Comparison of ENCODE assay signal across 14 mouse cellular contexts in the genomic region with DNA sequence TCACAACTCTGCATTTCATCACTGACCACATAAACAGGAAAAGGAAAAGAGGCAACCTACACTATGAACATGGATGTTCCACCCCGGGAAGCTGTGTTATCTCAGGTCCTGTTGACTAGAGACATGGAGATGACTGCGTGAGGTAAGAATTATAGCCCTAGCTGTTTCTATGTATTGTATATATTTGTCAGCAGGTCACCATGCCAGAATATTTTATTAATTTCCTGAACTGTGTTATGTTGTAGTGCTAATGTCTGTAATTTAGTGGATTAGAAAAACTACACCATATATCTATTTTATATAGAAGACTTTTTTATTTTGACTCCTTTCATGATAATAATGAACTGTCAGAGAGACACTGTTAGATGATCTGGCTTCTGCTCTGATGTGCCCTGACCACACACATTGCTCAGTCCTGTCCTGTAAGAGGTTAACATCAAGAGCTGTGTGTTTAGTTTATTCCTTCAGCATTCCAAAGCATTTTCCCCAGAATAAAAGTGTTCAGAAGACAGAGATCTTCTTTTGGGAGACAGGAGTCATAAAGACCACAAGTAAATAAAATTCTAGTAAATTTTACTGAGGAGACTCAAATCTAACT.
DNase-seq lines count a peak whose midpoint lies in the region; ATAC-seq and TF ChIP-seq lines count a peak whose summit lies in the region.
"Had no signal": no experiment of that assay in that cellular context is flagged by ENCODE, and none has a peak within 500 bp of the region (broad histone marks: within the 10 kb centered on the region; RNA-seq: fewer than 3 reads in every experiment).

No protein-coding gene starts in this region.

- DNase-seq in heart, postnatal 25 days (ENCODE audit: low spot score), result no peak
- no peak for DNase-seq in intestine, embryonic 14.5 days (ENCODE audit: low spot score)
- no peak for DNase-seq in liver, embryonic 11.5 days (ENCODE audit: low spot score)
- no peak for DNase-seq in liver
- no peak for DNase-seq in liver, postnatal 0 days
- DNase-seq: cerebellum, adult 11 months; right cerebral cortex, adult 18-20 months; thymus, postnatal 25 days had no signal

- 50% methylated on average over 2 of the region's 2 CpGs for WGBS in heart, embryonic 12.5 days
- WGBS in intestine, embryonic 14.5 days, result 34% methylated on average over 2 of the region's 2 CpGs
- 35% methylated on average over 2 of the region's 2 CpGs for WGBS in intestine, embryonic 15.5 days
- WGBS in liver, embryonic 11.5 days, result 63% methylated on average over 2 of the region's 2 CpGs
- 38% methylated on average over 2 of the region's 2 CpGs for WGBS in liver, postnatal 0 days (ENCODE audit: insufficient replicate concordance)

- TF ChIP-seq CTCF in liver, postnatal 0 days (IDR thresholded peaks at IDR 0.05; ENCODE audit: low read depth), result no peak

- peak overlapping the region; percentile 21; the same call in 1 of the 2 replicates for H3K27ac ChIP-seq in heart, embryonic 12.5 days (ENCODE audit: poor library complexity, severe bottlenecking)
- no peak overlapping the region for H3K27ac ChIP-seq in intestine, embryonic 14.5 days (ENCODE audit: low read depth)
- no peak overlapping the region for H3K27ac ChIP-seq in intestine, embryonic 15.5 days
- H3K27ac ChIP-seq in liver, embryonic 11.5 days (ENCODE audit: low read depth, low read length), result no peak overlapping the region
- H3K27ac ChIP-seq in liver, postnatal 0 days (ENCODE audit: low read depth), result no peak overlapping the region
- H3K27ac ChIP-seq: embryonic facial prominence, embryonic 13.5 days; liver, embryonic 14.5 days; neural tube, embryonic 13.5 days had no signal

- ATAC-seq in heart, embryonic 12.5 days (ENCODE audit: insufficient number of reproducible peaks, low FRiP score), result no peak
- no peak for ATAC-seq in intestine, embryonic 14.5 days (replicated peaks; ENCODE audit: low FRiP score, low TSS enrichment, low read depth)
- no peak for ATAC-seq in intestine, embryonic 15.5 days
- ATAC-seq in liver, embryonic 11.5 days (replicated peaks; ENCODE audit: low FRiP score), result peak; percentile 54; the same call in 1 of the 2 replicates
- peak; percentile 29; the same call in 1 of the 2 replicates for ATAC-seq in liver, postnatal 0 days
- no peak for ATAC-seq in megakaryocyte-erythroid progenitor cell, adult 5-6 weeks (replicated peaks; ENCODE audit: low FRiP score, low TSS enrichment, poor library complexity, severe bottlenecking)

- no peaks in the 10 kb centered on the region for H3K36me3 ChIP-seq in heart, embryonic 12.5 days
- no peaks in the 10 kb centered on the region for H3K36me3 ChIP-seq in intestine, embryonic 14.5 days (ENCODE audit: control insufficient read depth, insufficient read depth, low read length)
- no peaks in the 10 kb centered on the region for H3K36me3 ChIP-seq in intestine, embryonic 15.5 days
- no peaks in the 10 kb centered on the region for H3K36me3 ChIP-seq in liver, embryonic 11.5 days (ENCODE audit: control insufficient read depth, insufficient read depth, low read length)
- no peaks in the 10 kb centered on the region for H3K36me3 ChIP-seq in liver, postnatal 0 days (replicated peaks; ENCODE audit: insufficient read depth, low read length)
- H3K36me3 ChIP-seq: embryonic facial prominence, embryonic 13.5 days; neural tube, embryonic 13.5 days had no signal

- 0 out of 2 replicates have a peak, but pooled peaks cover 4% of the 10 kb centered on the region for H3K4me1 ChIP-seq in heart, embryonic 12.5 days (replicated peaks)
- peaks cover 8% of the 10 kb centered on the region for H3K4me1 ChIP-seq in intestine, embryonic 14.5 days (replicated peaks; ENCODE audit: control insufficient read depth, insufficient read depth, low read length)
- H3K4me1 ChIP-seq in intestine, embryonic 15.5 days (replicated peaks), result no peaks in the 10 kb centered on the region
- H3K4me1 ChIP-seq in liver, embryonic 11.5 days (replicated peaks; ENCODE audit: control insufficient read depth, insufficient read depth, low read length), result no peaks in the 10 kb centered on the region
- H3K4me1 ChIP-seq in liver, postnatal 0 days (ENCODE audit: insufficient read depth), result no peaks in the 10 kb centered on the region
- H3K4me1 ChIP-seq: embryonic facial prominence, embryonic 13.5 days; neural tube, embryonic 13.5 days had no signal

- H3K4me2 ChIP-seq in heart, embryonic 12.5 days, result no peak overlapping the region
- H3K4me2 ChIP-seq in intestine, embryonic 14.5 days (ENCODE audit: low read length), result peak overlapping the region; percentile 20; the same call in 1 of the 2 replicates
- no peak overlapping the region for H3K4me2 ChIP-seq in intestine, embryonic 15.5 days (replicated peaks)
- H3K4me2 ChIP-seq in liver, embryonic 11.5 days, result no peak overlapping the region
- no peak overlapping the region for H3K4me2 ChIP-seq in liver, postnatal 0 days (ENCODE audit: low read depth, low read length)
- H3K4me2 ChIP-seq: neural tube, embryonic 13.5 days had no signal

- H3K27me3 ChIP-seq in heart, embryonic 12.5 days (replicated peaks), result no peaks in the 10 kb centered on the region
- H3K27me3 ChIP-seq in intestine, embryonic 14.5 days (replicated peaks; ENCODE audit: control insufficient read depth, insufficient read depth, low read length), result no peaks in the 10 kb centered on the region
- H3K27me3 ChIP-seq in intestine, embryonic 15.5 days (replicated peaks), result no peaks in the 10 kb centered on the region
- no peaks in the 10 kb centered on the region for H3K27me3 ChIP-seq in liver, embryonic 11.5 days (replicated peaks; ENCODE audit: control insufficient read depth, insufficient read depth, low read length)
- no peaks in the 10 kb centered on the region for H3K27me3 ChIP-seq in liver, postnatal 0 days (ENCODE audit: insufficient read depth, low read length)
- H3K27me3 ChIP-seq: embryonic facial prominence, embryonic 13.5 days; neural tube, embryonic 13.5 days had no signal

- TF ChIP-seq EP300 in liver, postnatal 0 days (IDR thresholded peaks at IDR 0.05; ENCODE audit: low read depth), result no peak

- no peaks in the 10 kb centered on the region for H3K9me3 ChIP-seq in heart, embryonic 12.5 days (replicated peaks)
- 0 out of 2 replicates have a peak, but pooled peaks cover 2% of the 10 kb centered on the region for H3K9me3 ChIP-seq in intestine, embryonic 14.5 days (ENCODE audit: control insufficient read depth, low read length)
- H3K9me3 ChIP-seq in intestine, embryonic 15.5 days, result no peaks in the 10 kb centered on the region
- no peaks in the 10 kb centered on the region for H3K9me3 ChIP-seq in liver, embryonic 11.5 days (ENCODE audit: control insufficient read depth, low read length)
- H3K9me3 ChIP-seq in liver, postnatal 0 days (ENCODE audit: low read length), result no peaks in the 10 kb centered on the region
- H3K9me3 ChIP-seq: embryonic facial prominence, embryonic 13.5 days; neural tube, embryonic 13.5 days had no signal

- H3K9ac ChIP-seq in heart, embryonic 12.5 days, result no peak overlapping the region
- no peak overlapping the region for H3K9ac ChIP-seq in intestine, embryonic 14.5 days (ENCODE audit: low read length)
- no peak overlapping the region for H3K9ac ChIP-seq in intestine, embryonic 15.5 days
- H3K9ac ChIP-seq in liver, embryonic 11.5 days (ENCODE audit: low read depth, low read length), result no peak overlapping the region
- no peak overlapping the region for H3K9ac ChIP-seq in liver, postnatal 0 days (replicated peaks)
- H3K9ac ChIP-seq: embryonic facial prominence, embryonic 13.5 days; liver, embryonic 14.5 days; neural tube, embryonic 13.5 days had no signal

- intact Hi-C loops in heart, postnatal 25 days (cut with DNase I), result no loop called here

- H3K4me3 ChIP-seq in heart, embryonic 12.5 days, result no peak overlapping the region
- no peak overlapping the region for H3K4me3 ChIP-seq in intestine, embryonic 14.5 days (ENCODE audit: low read depth, low read length)
- no peak overlapping the region for H3K4me3 ChIP-seq in intestine, embryonic 15.5 days (replicated peaks)
- H3K4me3 ChIP-seq in liver, embryonic 11.5 days (ENCODE audit: low read depth, low read length), result no peak overlapping the region
- H3K4me3 ChIP-seq in liver, postnatal 0 days (ENCODE audit: low read depth, low read length), result no peak overlapping the region
- H3K4me3 ChIP-seq: embryonic facial prominence, embryonic 13.5 days; neural tube, embryonic 13.5 days had no signal

Comparison
In these comparisons a context has a peak if more than half of its experiments do, and no peak if none do; other contexts are left out.
1. ATAC-seq: peak in liver, embryonic 11.5 days (single experiment) and liver, postnatal 0 days (single experiment); none in heart, embryonic 12.5 days (single experiment), intestine, embryonic 14.5 days (single experiment), intestine, embryonic 15.5 days (single experiment) and megakaryocyte-erythroid progenitor cell, adult 5-6 weeks (single experiment).